Mouse (Mus musculus): ENCODE measurements around the gene Ist1.

The Ist1 gene

GRCm38 (mm10) chr8:109681535-109681934 lies 11.5 kb downstream of the Ist1 start:
- no peak for DNase-seq

- no peak for DNase-seq
Observed at GRCm38 (mm10) chr8:109675896-109676643, 17.0 kb downstream of the Ist1 start.

- DNase-seq = no peak
Observed at GRCm38 (mm10) chr8:109673596-109673995, 19.5 kb downstream of the Ist1 start.

GRCm38 (mm10) chr8:109672656-109673055 lies 20.4 kb downstream of the Ist1 start:
- no peak for DNase-seq

- DNase-seq = no peak
Observed at GRCm38 (mm10) chr8:109666616-109667015, 26.4 kb downstream of the Ist1 start.

- no peak for DNase-seq
Observed at GRCm38 (mm10) chr8:109662328-109662727, 30.7 kb downstream of the Ist1 start.

GRCm38 (mm10) chr8:109656860-109657259 lies 36.2 kb downstream of the Ist1 start:
- DNase-seq = no peak

- no peak for DNase-seq
Observed at GRCm38 (mm10) chr8:109650801-109651200, 42.3 kb downstream of the Ist1 start.

GRCm38 (mm10) chr8:109648469-109648868 lies 44.6 kb downstream of the Ist1 start:
- DNase-seq = no peak

GRCm38 (mm10) chr8:109647331-109647730 lies 45.7 kb downstream of the Ist1 start:
- DNase-seq = no peak

GRCm38 (mm10) chr8:109641236-109641635 lies 51.8 kb downstream of the Ist1 start:
- DNase-seq = no peak

- no peak for DNase-seq
Observed at GRCm38 (mm10) chr8:109640410-109640809, 52.6 kb downstream of the Ist1 start.

GRCm38 (mm10) chr8:109638851-109639250 lies 54.2 kb downstream of the Ist1 start:
- no peak for DNase-seq

GRCm38 (mm10) chr8:109635146-109635545 lies 57.9 kb downstream of the Ist1 start:
- DNase-seq = no peak

GRCm38 (mm10) chr8:109632498-109632897 lies 60.6 kb downstream of the Ist1 start:
- no peak for DNase-seq

- DNase-seq = no peak
Observed at GRCm38 (mm10) chr8:109628638-109629037, 64.4 kb downstream of the Ist1 start.
